Mouse (Mus musculus): Measurements from ENCODE around the gene Chrna4.
A peak's percentile ranks its signal among the peaks of the same experiment; 100 is the strongest.

The Chrna4 gene

GRCm38 (mm10) chr2:181036561-181036960 lies 6.8 kb downstream of the Chrna4 start:
- DNase-seq, result no peak

- DNase-seq, result no peak
These were observed 8.2 kb downstream of the Chrna4 start for GRCm38 (mm10) chr2:181035186-181035585.

GRCm38 (mm10) chr2:181033310-181033709 lies 10.0 kb downstream of the Chrna4 start:
- no peak for DNase-seq

GRCm38 (mm10) chr2:181032407-181032806 lies 10.9 kb downstream of the Chrna4 start:
- DNase-seq, result peak; percentile 81

- DNase-seq, result no peak
These were observed 11.9 kb downstream of the Chrna4 start for GRCm38 (mm10) chr2:181031406-181031934.

- DNase-seq, result no peak
These were observed 35.0 kb downstream of the Chrna4 start for GRCm38 (mm10) chr2:181008339-181008738.

- no peak for DNase-seq
These were observed 36.3 kb downstream of the Chrna4 start for GRCm38 (mm10) chr2:181007054-181007453.

- DNase-seq, result no peak
These were observed 46.4 kb downstream of the Chrna4 start for GRCm38 (mm10) chr2:180996905-180997304.

- peak; percentile 70 for DNase-seq
These were observed 46.9 kb downstream of the Chrna4 start for GRCm38 (mm10) chr2:180996436-180996835.

GRCm38 (mm10) chr2:180995457-180995856 lies 47.9 kb downstream of the Chrna4 start:
- DNase-seq, result no peak

- DNase-seq, result no peak
These were observed 49.0 kb downstream of the Chrna4 start for GRCm38 (mm10) chr2:180994360-180994759.

- DNase-seq, result no peak
These were observed 53.0 kb downstream of the Chrna4 start for GRCm38 (mm10) chr2:180990347-180990746.

GRCm38 (mm10) chr2:180988948-180989347 lies 54.4 kb downstream of the Chrna4 start:
- DNase-seq, result no peak

- DNase-seq, result no peak
These were observed 54.9 kb downstream of the Chrna4 start for GRCm38 (mm10) chr2:180988347-180988913.

GRCm38 (mm10) chr2:180987432-180988030 lies 55.8 kb downstream of the Chrna4 start:
- no peak for DNase-seq

- DNase-seq, result no peak
These were observed 56.3 kb downstream of the Chrna4 start for GRCm38 (mm10) chr2:180987001-180987400.

GRCm38 (mm10) chr2:180986449-180986848 lies 56.9 kb downstream of the Chrna4 start, which contains the start of gene Col20a1:
Col20a1 (plus strand) TSS chr2:180986535.
- no peak for DNase-seq

- DNase-seq, result no peak
These were observed 57.7 kb downstream of the Chrna4 start for GRCm38 (mm10) chr2:180985635-180986034.

- no peak for DNase-seq
These were observed 62.2 kb downstream of the Chrna4 start for GRCm38 (mm10) chr2:180981133-180981532.
